11 mouse cellular contexts compared by ENCODE assay signal in genomic region chr3:79903803-79904202, GRCm38 (mm10). TPM values are rescaled to one million over a fixed set of nuclear protein-coding genes. Genes with fewer than 3 reads are reported as not detected.
DNase-seq lines count a peak whose midpoint lies in the region; ATAC-seq and TF ChIP-seq lines count a peak whose summit lies in the region.
"Had no signal": no experiment of that assay in that cellular context is flagged by ENCODE, and none has a peak within 500 bp of the region (broad histone marks: within the 10 kb centered on the region; RNA-seq: fewer than 3 reads in every experiment).

No protein-coding gene starts in this region.

- no peak overlapping the region for H3K4me2 ChIP-seq in kidney, embryonic 16.5 days (replicated peaks; ENCODE audit: low read depth, low read length)
- no peak overlapping the region for H3K4me2 ChIP-seq in hindbrain, embryonic 12.5 days (replicated peaks)
- H3K4me2 ChIP-seq: embryonic facial prominence, embryonic 13.5 days; midbrain, embryonic 12.5 days had no signal

- no peak for ATAC-seq in kidney, embryonic 16.5 days (ENCODE audit: low FRiP score, low TSS enrichment)
- ATAC-seq in hindbrain, embryonic 12.5 days (ENCODE audit: low FRiP score), result peak; percentile 83
- no peak for ATAC-seq in megakaryocyte-erythroid progenitor cell, adult 5-6 weeks (replicated peaks; ENCODE audit: low FRiP score, low TSS enrichment, poor library complexity, severe bottlenecking)

- no peaks in the 10 kb centered on the region for H3K36me3 ChIP-seq in kidney, embryonic 16.5 days (ENCODE audit: insufficient read depth, low read length)
- H3K36me3 ChIP-seq in hindbrain, embryonic 12.5 days, result no peaks in the 10 kb centered on the region
- H3K36me3 ChIP-seq: embryonic facial prominence, embryonic 13.5 days; midbrain, embryonic 12.5 days had no signal

- no peak overlapping the region for H3K4me3 ChIP-seq in kidney, embryonic 16.5 days (ENCODE audit: low read length)
- H3K4me3 ChIP-seq in hindbrain, embryonic 12.5 days, result no peak overlapping the region
- H3K4me3 ChIP-seq: embryonic facial prominence, embryonic 13.5 days; midbrain, embryonic 12.5 days had no signal

- no peak for TF ChIP-seq POLR2A in brain, embryonic 14.5 days (IDR thresholded peaks at IDR 0.05; ENCODE audit: borderline replicate concordance, extremely low read depth, insufficient read depth, insufficient read length, poor library complexity, severe bottlenecking)

- no peak for TF ChIP-seq CTCF in brain, embryonic 14.5 days (IDR thresholded peaks at IDR 0.05; ENCODE audit: borderline replicate concordance, extremely low read depth, insufficient read depth, insufficient read length)

- no peak overlapping the region for H3K9ac ChIP-seq in kidney, embryonic 16.5 days (replicated peaks; ENCODE audit: low read length)
- no peak overlapping the region for H3K9ac ChIP-seq in hindbrain, embryonic 12.5 days
- H3K9ac ChIP-seq: embryonic facial prominence, embryonic 13.5 days; midbrain, embryonic 12.5 days had no signal

- H3K4me1 ChIP-seq in kidney, embryonic 16.5 days (ENCODE audit: insufficient read depth, low read length), result peaks cover 15% of the 10 kb centered on the region; the same call in 1 of the 2 replicates
- no peaks in the 10 kb centered on the region for H3K4me1 ChIP-seq in hindbrain, embryonic 12.5 days
- H3K4me1 ChIP-seq: embryonic facial prominence, embryonic 13.5 days had no signal

- H3K9me3 ChIP-seq in kidney, embryonic 16.5 days (ENCODE audit: low read length), result no peaks in the 10 kb centered on the region
- no peaks in the 10 kb centered on the region for H3K9me3 ChIP-seq in hindbrain, embryonic 12.5 days (replicated peaks)
- H3K9me3 ChIP-seq: embryonic facial prominence, embryonic 13.5 days; G1E; midbrain, embryonic 12.5 days had no signal

- DNase-seq in kidney, adult 18-20 months, result no peak
- peak; percentile 81 for DNase-seq in Muller cell, postnatal 12 days (ENCODE audit: inconsistent ontology term)
- peak; percentile 84 for DNase-seq in brain, embryonic 14.5 days (ENCODE audit: low read depth)
- DNase-seq in right cerebral cortex, postnatal 14 days, result no peak
- DNase-seq: thymus, postnatal 4 days had no signal

- peak overlapping the region; percentile 34 for H3K27ac ChIP-seq in kidney, embryonic 16.5 days (ENCODE audit: low read length)
- 0 out of 2 replicates have a peak overlapping the region, but pooled peaks have one; percentile 30 for H3K27ac ChIP-seq in hindbrain, embryonic 12.5 days
- H3K27ac ChIP-seq: embryonic facial prominence, embryonic 13.5 days; midbrain, embryonic 12.5 days had no signal

- no peaks in the 10 kb centered on the region for H3K27me3 ChIP-seq in kidney, embryonic 16.5 days (ENCODE audit: insufficient read depth, low read length)
- no peaks in the 10 kb centered on the region for H3K27me3 ChIP-seq in hindbrain, embryonic 12.5 days
- H3K27me3 ChIP-seq: embryonic facial prominence, embryonic 13.5 days; midbrain, embryonic 12.5 days had no signal

- WGBS in kidney, embryonic 16.5 days, result 38% methylated on average over 6 of the region's 6 CpGs
- 39% methylated on average over 6 of the region's 6 CpGs for WGBS in hindbrain, embryonic 12.5 days

RNA-seq across cellular contexts. Expression of gene Fam198b, which starts 19.5 kb away (rescaled TPM):
- 12.3 and 13.0 TPM in 2 replicates for polyA plus RNA-seq in kidney, embryonic 16.5 days (2015; fragmentation: Nextera tagmentation; extraction: Ambion mirVana)
- polyA plus RNA-seq in brain, embryonic 14.5 days (2012; rRNA removed), result 1.3 and 2.6 TPM in 2 replicates
- 5.1 and 5.3 TPM in 2 replicates for polyA plus RNA-seq in hindbrain, embryonic 12.5 days (2016; fragmentation: Nextera tagmentation; extraction: Ambion mirVana)
- not detected in 2 replicates for total RNA-seq in megakaryocyte-erythroid progenitor cell, adult 5-6 weeks (2014; fragmentation: Nextera tagmentation)
- total RNA-seq in megakaryocyte-erythroid progenitor cell, adult 5-6 weeks (2017), result 0.23 TPM in 1 of 2 replicates, not detected in the other

RNA-seq across cellular contexts. Expression of gene Tmem144, which starts 51.2 kb away (rescaled TPM):
- 6.8 and 7.2 TPM in 2 replicates for polyA plus RNA-seq in kidney, embryonic 16.5 days (2015; fragmentation: Nextera tagmentation; extraction: Ambion mirVana)
- 0.44 and 0.60 TPM in 2 replicates for polyA plus RNA-seq in brain, embryonic 14.5 days (2012; rRNA removed)
- polyA plus RNA-seq in hindbrain, embryonic 12.5 days (2016; fragmentation: Nextera tagmentation; extraction: Ambion mirVana), result 2.0 and 3.3 TPM in 2 replicates
- not detected in 2 replicates for total RNA-seq in megakaryocyte-erythroid progenitor cell, adult 5-6 weeks (2014; fragmentation: Nextera tagmentation)
- total RNA-seq in megakaryocyte-erythroid progenitor cell, adult 5-6 weeks (2017), result 0.30 TPM in 1 of 2 replicates, not detected in the other

Comparison
In these comparisons a context has a peak if more than half of its experiments do, and no peak if none do; other contexts are left out.
1. DNase-seq: peak in Muller cell, postnatal 12 days (single experiment) and brain, embryonic 14.5 days (single experiment); none in kidney, adult 18-20 months (single experiment) and right cerebral cortex, postnatal 14 days (single experiment).